Mouse (Mus musculus) heart, embryonic 10.5 days (tissue): ENCODE data around the gene Zfp626. TPM values are rescaled to one million over a fixed set of nuclear protein-coding genes. Genes with fewer than 3 reads are reported as not detected.
"Not testable (repeated sequence)": the region's sequence is repeated elsewhere in the genome, so short reads cannot be mapped to it uniquely, and the experiment has no call there.

Experiments used
- DNase-seq: peaks from one replicate; pipeline ENCODE4 v3.0.0-alpha.2; 2017; ENCODE audit warnings: low spot score
- H3K27ac ChIP-seq: fragments of 300-500 bp; sonication (generic); 2 replicates; pipeline ENCODE4 v1.5.1; 2016; ENCODE audit warnings: mild to moderate bottlenecking
- H3K27me3 ChIP-seq: fragments of 300-500 bp; sonication (generic); 2 replicates; pipeline ENCODE4 v1.6.1; 2016; ENCODE audit warnings: mild to moderate bottlenecking; ENCODE audit not compliant: poor library complexity, insufficient read depth, severe bottlenecking
- H3K36me3 ChIP-seq: fragments of 300-500 bp; sonication (generic); 2 replicates; pipeline ENCODE4 v1.6.1; 2016; ENCODE audit warnings: mild to moderate bottlenecking, moderate library complexity
- H3K4me1 ChIP-seq: fragments of 300-500 bp; sonication (generic); 2 replicates; pipeline ENCODE4 v1.6.1; 2016; ENCODE audit warnings: mild to moderate bottlenecking
- H3K4me3 ChIP-seq: fragments of 300-500 bp; sonication (generic); 2 replicates; pipeline ENCODE4 v1.5.1; 2016; ENCODE audit warnings: mild to moderate bottlenecking, moderate library complexity
- H3K9me3 ChIP-seq: fragments of 300-500 bp; sonication (generic); 2 replicates; pipeline ENCODE4 v1.6.1; 2016; ENCODE audit warnings: mild to moderate bottlenecking, moderate library complexity
- WGBS: fragments of 180-500 bp; shearing (Covaris S2); methylation state at CpG from one replicate; pipeline ENCODE4 v1.1.7; 2016; 5-methylcytosine and 5-hydroxymethylcytosine counted together
- polyA plus RNA-seq: library from polyadenylated mRNA; unstranded; fragments of >200 nt; fragmentation: Nextera tagmentation; extraction: Ambion mirVana; gene quantifications from 2 replicates; pipeline ENCODE4 v1.2.1, GENCODE M21; 2016

Gene Zfp626
- polyA plus RNA-seq: 1.3 and 1.6 TPM in 2 replicates

DNA sequence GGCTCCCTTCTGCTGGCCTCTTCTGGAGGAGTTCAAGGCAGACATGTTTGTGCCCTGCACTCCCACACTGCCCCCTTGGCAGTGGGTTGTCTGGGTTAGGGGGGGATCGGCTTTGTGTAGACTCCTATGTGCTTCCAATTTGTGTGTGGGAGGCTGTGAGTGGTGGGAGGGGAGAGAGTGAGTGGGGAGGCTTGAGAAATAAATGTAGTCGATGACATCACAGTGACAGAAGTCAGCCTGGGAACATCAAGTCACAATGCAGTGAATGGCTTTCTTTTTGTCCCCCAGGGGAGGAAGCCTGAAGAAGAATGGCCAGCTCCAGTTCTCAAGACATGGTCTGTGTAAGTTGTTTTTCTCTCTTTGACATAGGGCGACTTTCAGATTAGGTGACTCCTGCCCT is at the start of gene Zfp626:
Zfp626 (plus strand) TSS at position 301 of the 400 bp plus-strand sequence.
- not testable (repeated sequence) for H3K4me1 ChIP-seq, H3K9me3 ChIP-seq, H3K27ac ChIP-seq, H3K4me3 ChIP-seq, H3K27me3 ChIP-seq, DNase-seq
- H3K36me3 ChIP-seq: peaks cover 46% of the 10 kb centered on the region
- WGBS: 86% methylated on average over 3 of the region's 3 CpGs

DNA sequence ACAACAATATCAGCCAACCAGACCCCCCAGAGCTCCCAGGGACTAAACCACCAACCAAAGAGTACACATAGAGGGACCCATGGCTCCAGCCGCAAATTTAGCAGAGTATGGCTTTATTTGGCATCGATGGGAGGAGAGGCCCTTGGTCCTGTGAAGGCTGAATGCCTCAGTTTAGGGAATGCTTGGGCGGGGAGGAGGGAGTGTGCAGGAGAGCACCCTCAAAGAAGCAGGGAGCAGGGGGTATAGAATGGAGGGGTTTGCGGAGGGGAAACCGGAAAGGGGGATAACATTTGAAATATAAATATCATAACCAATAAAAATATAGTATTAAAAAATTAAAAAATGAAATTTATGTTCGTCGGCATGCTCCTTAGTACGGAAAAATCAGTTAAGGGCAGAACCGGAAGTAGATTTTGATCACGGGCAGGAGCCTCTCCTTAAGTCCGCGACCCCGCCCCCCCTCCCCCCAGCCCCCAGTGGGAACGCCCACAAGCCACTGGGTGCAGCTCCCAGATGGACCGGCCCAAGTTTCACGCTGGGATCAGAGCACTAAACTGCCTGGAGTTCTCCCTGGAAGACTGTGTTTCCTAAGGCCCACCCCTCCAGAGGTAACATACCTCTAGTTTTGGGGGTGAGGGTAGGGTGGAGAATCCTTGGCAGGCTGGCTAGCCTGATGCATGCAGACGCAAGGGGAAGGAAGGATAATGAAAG is 41.7 kb upstream of the Zfp626 start:
- 0 out of 2 replicates have a peak, but pooled peaks cover 5% of the 10 kb centered on the region for H3K4me1 ChIP-seq
- no peak overlapping the region for H3K27ac ChIP-seq
- no peaks in the 10 kb centered on the region for H3K36me3 ChIP-seq
- H3K9me3 ChIP-seq: no peaks in the 10 kb centered on the region
- H3K4me3 ChIP-seq: peak overlapping the region; percentile 48
- DNase-seq: no peak
- WGBS: 6% methylated on average over 17 of the region's 17 CpGs
- H3K27me3 ChIP-seq: no peaks in the 10 kb centered on the region

DNA sequence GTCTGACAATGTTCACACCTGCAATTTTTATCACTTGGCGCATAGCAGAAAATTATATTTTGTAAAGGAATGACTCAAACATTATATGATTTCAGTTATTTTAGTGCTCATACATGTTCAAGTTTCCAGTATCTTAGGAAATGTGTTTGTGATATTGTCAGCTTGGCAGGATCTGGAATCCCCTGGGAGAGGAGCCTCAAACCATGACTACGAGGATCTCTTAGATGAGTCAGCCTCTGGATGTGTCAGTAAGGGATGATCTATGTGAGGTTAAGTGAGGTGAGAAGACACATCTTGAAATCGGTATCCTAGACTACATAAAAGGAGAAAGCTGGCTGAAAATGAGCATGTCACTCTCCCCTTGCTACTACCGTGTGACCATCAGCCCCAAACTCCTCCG is 17.7 kb upstream of the Zfp626 start:
- 82% methylated on average over 5 of the region's 5 CpGs for WGBS

DNA sequence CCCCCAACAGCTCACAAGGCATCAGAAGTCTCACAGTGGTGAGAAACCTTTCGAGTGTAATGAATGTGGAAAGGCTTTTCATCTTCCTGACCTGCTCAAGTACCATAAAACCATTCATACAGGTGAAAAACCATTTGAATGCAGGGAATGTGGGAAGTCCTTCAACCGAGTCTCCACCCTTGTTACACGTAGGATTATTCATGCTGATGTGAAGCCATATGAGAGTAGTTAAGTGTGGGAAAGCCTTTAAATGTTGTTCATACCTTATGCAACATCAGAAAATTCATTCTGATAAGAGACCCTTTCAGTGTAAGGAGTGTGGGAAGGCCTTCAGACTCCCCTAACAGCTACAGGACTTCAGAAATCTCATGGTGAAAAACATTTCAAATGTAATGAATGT is 13.1 kb upstream of the Zfp626 start:
- not testable (repeated sequence) for H3K27ac ChIP-seq, H3K9me3 ChIP-seq
- 71% methylated on average over 3 of the region's 3 CpGs for WGBS

More for the DNA sequence above, 17.7 kb upstream of the Zfp626 start:
- H3K4me1 ChIP-seq: no peaks in the 10 kb centered on the region
- no peak overlapping the region for H3K27ac ChIP-seq
- H3K27me3 ChIP-seq: no peaks in the 10 kb centered on the region
- peaks cover 11% of the 10 kb centered on the region for H3K9me3 ChIP-seq
- no peaks in the 10 kb centered on the region for H3K36me3 ChIP-seq
- no peak for DNase-seq
- no peak overlapping the region for H3K4me3 ChIP-seq

DNA sequence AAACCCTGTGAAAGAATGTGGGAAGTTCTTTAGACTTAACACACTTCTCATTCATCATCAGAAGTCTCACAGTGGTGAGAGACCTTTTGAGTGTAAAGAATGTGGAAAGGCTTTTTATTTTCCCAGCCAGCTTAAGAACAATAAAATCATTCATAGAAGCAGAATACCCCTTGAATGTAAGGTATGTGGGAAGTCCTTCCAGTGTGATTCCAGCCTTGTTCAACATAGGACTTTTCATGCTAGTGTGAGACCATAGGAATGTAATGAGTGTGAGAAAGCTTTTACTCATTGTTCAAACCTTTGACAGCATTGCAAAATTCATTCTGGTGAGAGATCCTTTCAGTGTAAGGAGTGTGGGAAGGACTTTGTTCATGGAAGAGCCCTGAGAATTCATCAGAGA is 12.4 kb upstream of the Zfp626 start:
- Histone ChIP-seq H3K9me3 (no peaks in the 10 kb centered on the region; the same call in 1 of the 2 replicates), H3K4me3 (no peak overlapping the region), H3K27me3 (no peaks in the 10 kb centered on the region), H3K27ac (no peak overlapping the region), H3K4me1 (peaks cover 11% of the 10 kb centered on the region; the same call in 1 of the 2 replicates), H3K36me3 (no peaks in the 10 kb centered on the region)
- no peak for DNase-seq

More for the DNA sequence above, 13.1 kb upstream of the Zfp626 start:
- not testable (repeated sequence) for H3K4me3 ChIP-seq, DNase-seq, H3K27me3 ChIP-seq, H3K4me1 ChIP-seq, H3K36me3 ChIP-seq

DNA sequence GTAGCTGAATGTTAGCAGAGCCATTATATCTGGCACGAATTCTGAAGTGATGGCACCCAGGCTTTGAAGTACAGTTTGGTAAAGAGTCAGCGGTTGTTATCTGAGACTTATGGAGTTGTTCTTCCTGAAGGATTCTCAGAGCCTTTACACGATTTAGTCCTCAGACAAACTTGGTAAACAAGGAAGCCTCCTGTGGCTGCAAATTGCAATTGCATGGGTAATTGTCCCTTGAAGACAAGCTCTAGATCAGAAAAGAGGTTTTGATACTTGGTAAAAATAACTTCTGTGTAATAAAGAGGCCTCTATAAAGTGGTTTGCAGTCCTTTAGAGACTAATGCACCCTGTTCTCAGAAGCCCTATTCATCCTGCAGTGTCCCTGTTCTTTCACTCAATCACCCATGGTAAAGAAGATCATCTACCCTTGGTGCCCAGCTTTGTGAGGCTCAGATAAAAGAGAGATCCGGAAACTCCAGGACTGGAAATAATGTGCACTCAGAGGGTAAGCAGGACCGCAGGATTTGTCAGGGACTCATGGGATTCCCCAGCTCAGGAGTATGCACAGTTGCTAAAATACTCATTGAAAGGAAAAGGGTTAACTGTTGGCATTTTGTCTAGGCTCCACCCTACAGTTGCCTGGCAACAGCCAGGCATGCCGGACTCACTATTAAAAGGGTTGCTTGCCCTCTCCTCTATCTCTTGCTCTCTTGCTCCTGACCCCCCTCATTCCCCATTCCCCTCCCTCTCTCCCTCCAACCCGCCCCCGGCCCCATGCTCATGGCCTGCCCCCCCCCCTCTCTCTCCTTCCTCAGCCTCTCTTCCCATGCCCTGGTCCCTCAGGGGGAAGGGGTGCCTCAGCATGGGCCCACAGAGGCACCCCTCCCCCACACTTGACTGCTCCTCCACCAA is 8.8 kb upstream of the Zfp626 start:
- Histone ChIP-seq H3K27ac (peak overlapping the region; percentile 60), H3K36me3 (no peaks in the 10 kb centered on the region), H3K27me3 (no peaks in the 10 kb centered on the region), H3K4me1 (peaks cover 11% of the 10 kb centered on the region; the same call in 1 of the 2 replicates), H3K4me3 (peak overlapping the region; percentile 24), H3K9me3 (no peaks in the 10 kb centered on the region)
- 37% methylated on average over 6 of the region's 8 CpGs for WGBS
- DNase-seq: peak; percentile 78

DNA sequence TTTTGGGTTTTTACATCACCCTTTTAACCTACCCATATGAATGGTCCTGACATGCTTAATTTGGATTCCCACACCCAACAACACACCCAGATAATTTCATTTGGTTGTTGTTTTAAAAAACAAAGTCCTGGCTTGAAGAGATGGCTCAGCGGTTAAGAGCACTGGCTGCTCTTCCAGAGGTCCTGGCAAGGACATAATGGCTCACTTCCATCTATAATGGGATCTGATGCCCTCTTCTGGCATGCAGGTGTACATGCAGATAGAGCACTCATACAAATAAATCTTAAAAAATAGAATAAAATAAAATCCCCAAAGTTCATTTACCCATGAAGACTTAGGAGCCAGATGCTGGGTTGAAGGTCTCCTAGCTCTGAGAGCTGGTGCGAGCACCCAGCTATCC is 5.9 kb upstream of the Zfp626 start:
- H3K4me1 ChIP-seq: peaks cover 11% of the 10 kb centered on the region; the same call in 1 of the 2 replicates
- 0 out of 2 replicates have a peak overlapping the region, but pooled peaks have one; percentile 0 for H3K27ac ChIP-seq
- DNase-seq: no peak
- WGBS: 59% methylated on average over 2 of the region's 2 CpGs
- peaks cover 2% of the 10 kb centered on the region; the same call in 1 of the 2 replicates for H3K36me3 ChIP-seq
- H3K4me3 ChIP-seq: no peak overlapping the region
- no peaks in the 10 kb centered on the region for H3K27me3 ChIP-seq
- no peaks in the 10 kb centered on the region for H3K9me3 ChIP-seq

DNA sequence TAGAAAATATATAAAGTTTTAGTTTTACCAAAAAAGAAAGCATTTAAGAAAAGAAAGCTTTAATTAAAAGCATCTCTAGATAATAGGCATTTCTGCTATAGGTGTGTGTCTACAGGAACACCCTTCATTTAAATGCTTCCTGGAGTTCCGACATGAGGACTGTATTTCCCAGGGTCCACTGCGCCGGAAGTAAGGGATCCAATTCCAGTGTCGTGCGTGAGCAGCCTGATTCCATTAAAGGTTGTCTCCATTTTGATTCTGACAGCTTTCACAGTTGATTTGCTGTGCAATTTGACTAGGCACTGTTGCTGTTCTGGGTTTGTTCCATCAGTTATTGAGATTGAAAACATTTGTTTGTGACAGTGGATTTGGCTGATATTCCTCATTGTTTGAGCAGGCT is 4.0 kb upstream of the Zfp626 start:
- Histone ChIP-seq H3K27ac (no peak overlapping the region), H3K27me3 (no peaks in the 10 kb centered on the region), H3K36me3 (peaks cover 10% of the 10 kb centered on the region), H3K4me1 (peaks cover 10% of the 10 kb centered on the region; the same call in 1 of the 2 replicates), H3K9me3 (no peaks in the 10 kb centered on the region), H3K4me3 (no peak overlapping the region)
- 72% methylated on average over 5 of the region's 5 CpGs for WGBS
- DNase-seq: no peak

DNA sequence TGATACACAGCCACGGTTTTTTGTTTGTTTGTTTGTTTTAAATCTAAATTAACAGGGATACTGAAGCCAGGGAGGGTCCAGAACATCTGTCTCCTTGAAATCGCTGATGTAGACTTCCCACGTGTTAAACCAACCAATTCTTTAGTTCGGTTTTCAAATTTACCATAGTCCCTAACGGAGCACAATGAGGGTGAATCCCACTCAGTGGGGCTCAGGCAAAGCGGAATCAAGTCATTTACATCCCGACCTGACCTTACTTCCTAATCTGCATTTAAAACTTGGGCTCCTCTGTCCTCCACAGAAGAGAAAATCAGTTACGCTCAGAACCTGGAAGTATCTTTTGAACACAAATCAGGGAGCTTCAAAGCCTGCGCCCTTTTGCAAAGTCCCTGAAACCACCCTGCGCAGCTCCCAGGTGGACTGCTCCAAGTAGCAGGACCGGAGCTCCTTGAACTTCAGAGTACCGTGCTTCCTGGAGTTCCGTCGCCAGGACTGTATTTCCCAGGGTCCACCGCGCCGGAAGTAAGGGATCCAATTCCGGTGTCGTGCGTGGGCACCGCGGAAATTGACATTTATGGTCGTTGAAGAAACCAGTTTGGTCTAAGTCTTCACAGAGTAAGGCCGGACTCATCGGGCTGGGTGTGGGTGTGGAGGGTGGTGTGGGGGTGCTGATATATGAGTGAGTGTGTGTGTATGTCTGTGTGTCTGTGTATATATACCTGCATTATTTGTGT is 2.5 kb upstream of the Zfp626 start:
- H3K27ac ChIP-seq: peak overlapping the region; percentile 86
- no peaks in the 10 kb centered on the region for H3K4me1 ChIP-seq
- H3K9me3 ChIP-seq: no peaks in the 10 kb centered on the region
- no peaks in the 10 kb centered on the region for H3K27me3 ChIP-seq
- DNase-seq: peak; percentile 95
- peak overlapping the region; percentile 74 for H3K4me3 ChIP-seq
- peaks cover 25% of the 10 kb centered on the region for H3K36me3 ChIP-seq
- WGBS: under 1% methylated on average over 25 of the region's 25 CpGs

DNA sequence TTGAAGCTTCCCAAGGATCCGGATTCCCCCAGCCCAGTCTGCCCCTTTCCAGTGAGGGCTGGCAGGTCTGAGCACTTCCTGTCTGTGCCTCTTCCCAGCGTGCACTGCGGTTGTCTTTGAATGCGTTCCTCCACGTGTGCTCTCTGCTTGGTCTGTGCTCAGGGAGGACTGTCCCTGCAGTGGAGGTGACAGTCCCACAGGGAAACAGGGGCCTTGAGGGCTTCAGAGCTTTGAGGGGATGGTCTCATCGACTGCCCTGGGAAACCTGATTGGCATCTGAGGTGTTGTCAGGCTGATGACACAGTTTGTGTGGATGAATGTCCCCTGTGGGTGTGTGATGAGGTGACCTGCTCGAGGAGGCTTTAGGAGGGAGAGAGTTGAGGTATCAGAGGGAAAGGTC is 309 bp downstream of the Zfp626 start:
- H3K4me1 ChIP-seq, DNase-seq, H3K9me3 ChIP-seq, H3K27ac ChIP-seq, H3K27me3 ChIP-seq, H3K4me3 ChIP-seq: not testable (repeated sequence)
- H3K36me3 ChIP-seq: peaks cover 50% of the 10 kb centered on the region
- 81% methylated on average over 7 of the region's 7 CpGs for WGBS

DNA sequence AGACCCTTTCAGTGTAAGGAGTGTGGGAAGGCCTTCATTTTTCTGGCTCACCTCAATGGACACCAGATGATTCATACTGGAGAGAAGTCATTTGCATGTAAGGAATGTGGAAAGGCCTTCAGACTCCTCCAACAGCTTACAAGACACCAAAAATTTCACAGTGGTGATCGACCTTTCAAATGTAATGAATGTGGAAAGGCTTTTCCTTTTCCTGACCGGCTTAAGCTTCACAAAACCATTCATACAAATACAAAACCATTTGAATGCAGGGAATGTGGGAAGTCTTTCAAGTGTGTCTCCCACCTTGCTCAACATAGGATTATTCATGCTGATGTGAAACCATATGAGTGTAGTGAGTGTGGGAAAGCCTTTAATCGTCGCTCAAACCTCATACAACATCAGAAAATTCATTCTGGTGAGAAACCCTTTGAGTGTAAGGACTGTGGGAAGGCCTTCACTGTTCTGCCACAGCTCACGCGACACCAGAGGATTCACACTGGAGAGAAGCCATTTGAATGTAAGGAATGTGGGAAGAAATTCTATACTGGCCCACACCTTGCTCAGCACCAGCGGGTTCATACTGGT is 11.6 kb downstream of the Zfp626 start:
- H3K4me3 ChIP-seq: no peak overlapping the region
- no peaks in the 10 kb centered on the region for H3K9me3 ChIP-seq
- DNase-seq: no peak
- no peaks in the 10 kb centered on the region for H3K27me3 ChIP-seq
- peaks cover 42% of the 10 kb centered on the region for H3K36me3 ChIP-seq
- no peak overlapping the region for H3K27ac ChIP-seq
- no peaks in the 10 kb centered on the region for H3K4me1 ChIP-seq
- WGBS: 90% methylated on average over 7 of the region's 7 CpGs

DNA sequence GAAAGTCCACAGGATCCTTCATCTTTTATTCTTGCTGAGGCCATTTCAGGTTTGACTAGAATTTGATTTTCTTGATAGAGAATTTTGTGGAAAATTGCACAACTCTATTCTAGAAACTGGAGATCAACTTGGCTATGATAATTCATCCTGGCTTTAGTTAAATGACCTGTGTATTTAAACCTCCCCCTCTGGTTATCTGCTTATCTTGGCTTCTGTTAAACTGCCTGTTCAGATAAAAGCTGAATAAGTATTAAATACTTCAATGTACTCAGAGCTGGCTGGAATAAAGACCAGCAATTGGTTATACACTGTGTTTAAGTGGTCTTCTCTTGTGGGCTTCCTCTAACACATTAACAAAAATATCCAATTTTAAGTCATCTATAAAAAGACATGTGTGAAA is 15.6 kb downstream of the Zfp626 start:
- H3K27me3 ChIP-seq: no peaks in the 10 kb centered on the region
- H3K9me3 ChIP-seq: no peaks in the 10 kb centered on the region; the same call in 1 of the 2 replicates
- H3K4me1 ChIP-seq: no peaks in the 10 kb centered on the region
- peaks cover 23% of the 10 kb centered on the region for H3K36me3 ChIP-seq
- no peak overlapping the region for H3K27ac ChIP-seq
- no peak for DNase-seq
- H3K4me3 ChIP-seq: no peak overlapping the region
